Mouse (Mus musculus): ENCODE results near the gene Gabpb1. TPM values are rescaled to one million over a fixed set of nuclear protein-coding genes. Genes with fewer than 3 reads are reported as not detected.
A peak's percentile ranks its signal among the peaks of the same experiment; 100 is the strongest.

Gene Gabpb1
- 77.2 and 78.6 TPM in 2 replicates for polyA plus RNA-seq (2016; fragmentation: Nextera tagmentation; extraction: Ambion mirVana)

GRCm38 (mm10) chr2:126676122-126676515 is at the start of gene Gabpb1:
Gabpb1 (minus strand) TSS chr2:126676337.
- Histone ChIP-seq H3K27me3 (ENCODE audit: low read depth, poor library complexity, severe bottlenecking) (no peaks in the 10 kb centered on the region), H3K27ac (replicated peaks) (peak within 1 kb of the TSS; percentile 100), H3K4me1 (peaks cover 31% of the 10 kb centered on the region), H3K36me3 (peaks cover 44% of the 10 kb centered on the region), H3K9me3 (replicated peaks) (peaks cover 13% of the 10 kb centered on the region), H3K4me3 (peak within 1 kb of the TSS; percentile 94)
- 28% methylated on average over 12 of the region's 12 CpGs for WGBS
- DNase-seq (ENCODE audit: low spot score): no peak

- Histone ChIP-seq H3K9me3 (replicated peaks) (no peaks in the 10 kb centered on the region), H3K27ac (replicated peaks) (no peak overlapping the region), H3K27me3 (ENCODE audit: low read depth, poor library complexity, severe bottlenecking) (no peaks in the 10 kb centered on the region), H3K4me1 (peaks cover 8% of the 10 kb centered on the region), H3K4me3 (no peak overlapping the region), H3K36me3 (peaks cover 17% of the 10 kb centered on the region)
- DNase-seq (ENCODE audit: low spot score): no peak
Measured at GRCm38 (mm10) chr2:126712950-126713349, 36.8 kb upstream of the Gabpb1 start.

- Histone ChIP-seq H3K9me3 (replicated peaks) (no peaks in the 10 kb centered on the region), H3K4me3 (no peak overlapping the region), H3K36me3 (peaks cover 14% of the 10 kb centered on the region), H3K4me1 (peaks cover 10% of the 10 kb centered on the region), H3K27me3 (ENCODE audit: low read depth, poor library complexity, severe bottlenecking) (no peaks in the 10 kb centered on the region), H3K27ac (replicated peaks) (no peak overlapping the region)
- WGBS: 97% methylated on average over 5 of the region's 5 CpGs
- DNase-seq (ENCODE audit: low spot score): no peak
Measured at GRCm38 (mm10) chr2:126712526-126712925, 36.4 kb upstream of the Gabpb1 start.

GRCm38 (mm10) chr2:126708361-126708760 is 32.2 kb upstream of the Gabpb1 start:
- H3K4me3 ChIP-seq: peak overlapping the region; percentile 85
- H3K36me3 ChIP-seq: no peaks in the 10 kb centered on the region
- H3K27me3 ChIP-seq (ENCODE audit: low read depth, poor library complexity, severe bottlenecking): peaks cover 4% of the 10 kb centered on the region; the same call in 1 of the 2 replicates
- DNase-seq (ENCODE audit: low spot score): no peak
- peaks cover 14% of the 10 kb centered on the region for H3K4me1 ChIP-seq
- WGBS: 85% methylated on average over 4 of the region's 4 CpGs
- no peak overlapping the region for H3K27ac ChIP-seq (replicated peaks)
- no peaks in the 10 kb centered on the region for H3K9me3 ChIP-seq (replicated peaks)

GRCm38 (mm10) chr2:126707438-126707779 is 31.3 kb upstream of the Gabpb1 start:
- H3K9me3 ChIP-seq (replicated peaks): no peaks in the 10 kb centered on the region
- H3K4me3 ChIP-seq: peak overlapping the region; percentile 85
- DNase-seq (ENCODE audit: low spot score): no peak
- WGBS: 0% methylated on average over 23 of the region's 23 CpGs
- H3K4me1 ChIP-seq: peaks cover 14% of the 10 kb centered on the region
- H3K27ac ChIP-seq (replicated peaks): peak overlapping the region; percentile 89
- peaks cover 4% of the 10 kb centered on the region; the same call in 1 of the 2 replicates for H3K27me3 ChIP-seq (ENCODE audit: low read depth, poor library complexity, severe bottlenecking)
- H3K36me3 ChIP-seq: no peaks in the 10 kb centered on the region

GRCm38 (mm10) chr2:126706759-126707437 is 30.8 kb upstream of the Gabpb1 start, which contains the start of gene Usp8:
Usp8 (plus strand) TSS chr2:126707328.
- Histone ChIP-seq H3K4me1 (peaks cover 14% of the 10 kb centered on the region), H3K9me3 (replicated peaks) (no peaks in the 10 kb centered on the region), H3K27me3 (ENCODE audit: low read depth, poor library complexity, severe bottlenecking) (peaks cover 4% of the 10 kb centered on the region; the same call in 1 of the 2 replicates), H3K27ac (replicated peaks) (peak within 1 kb of the TSS; percentile 89), H3K4me3 (peak within 1 kb of the TSS; percentile 85), H3K36me3 (no peaks in the 10 kb centered on the region)
- WGBS: 3% methylated on average over 47 of the region's 47 CpGs
- DNase-seq (ENCODE audit: low spot score): peak; percentile 97

- no peaks in the 10 kb centered on the region for H3K27me3 ChIP-seq (ENCODE audit: low read depth, poor library complexity, severe bottlenecking)
- DNase-seq (ENCODE audit: low spot score): no peak
- no peaks in the 10 kb centered on the region for H3K9me3 ChIP-seq (replicated peaks)
- no peaks in the 10 kb centered on the region for H3K4me1 ChIP-seq
- H3K27ac ChIP-seq (replicated peaks): no peak overlapping the region
- 87% methylated on average over 6 of the region's 6 CpGs for WGBS
- no peaks in the 10 kb centered on the region for H3K36me3 ChIP-seq
- H3K4me3 ChIP-seq: no peak overlapping the region
Measured at GRCm38 (mm10) chr2:126695285-126695684, 19.1 kb upstream of the Gabpb1 start.

GRCm38 (mm10) chr2:126691290-126691689 is 15.2 kb upstream of the Gabpb1 start:
- Histone ChIP-seq H3K4me1 (no peaks in the 10 kb centered on the region), H3K27ac (replicated peaks) (no peak overlapping the region), H3K27me3 (ENCODE audit: low read depth, poor library complexity, severe bottlenecking) (no peaks in the 10 kb centered on the region), H3K9me3 (replicated peaks) (no peaks in the 10 kb centered on the region), H3K4me3 (no peak overlapping the region), H3K36me3 (peaks cover 11% of the 10 kb centered on the region; the same call in 1 of the 2 replicates)
- WGBS: 81% methylated on average over 3 of the region's 3 CpGs
- no peak for DNase-seq (ENCODE audit: low spot score)

GRCm38 (mm10) chr2:126682937-126683336 is 6.8 kb upstream of the Gabpb1 start:
- H3K27ac ChIP-seq (replicated peaks): no peak overlapping the region
- H3K4me1 ChIP-seq: no peaks in the 10 kb centered on the region
- H3K9me3 ChIP-seq (replicated peaks): peaks cover 13% of the 10 kb centered on the region
- WGBS: 88% methylated on average over 1 of the region's 1 CpGs
- peaks cover 69% of the 10 kb centered on the region for H3K36me3 ChIP-seq
- no peak for DNase-seq (ENCODE audit: low spot score)
- no peaks in the 10 kb centered on the region for H3K27me3 ChIP-seq (ENCODE audit: low read depth, poor library complexity, severe bottlenecking)
- H3K4me3 ChIP-seq: no peak overlapping the region

- H3K36me3 ChIP-seq: peaks cover 72% of the 10 kb centered on the region
Measured at GRCm38 (mm10) chr2:126682333-126682732, 6.2 kb upstream of the Gabpb1 start.

GRCm38 (mm10) chr2:126677366-126677765 is 1.2 kb upstream of the Gabpb1 start:
- peaks cover 13% of the 10 kb centered on the region for H3K9me3 ChIP-seq (replicated peaks)
- H3K4me3 ChIP-seq: 0 out of 2 replicates have a peak overlapping the region, but pooled peaks have one; percentile 94
- WGBS: 93% methylated on average over 1 of the region's 1 CpGs

More at GRCm38 (mm10) chr2:126682333-126682732, 6.2 kb upstream of the Gabpb1 start:
- H3K27ac ChIP-seq (replicated peaks): no peak overlapping the region
- no peak for DNase-seq (ENCODE audit: low spot score)
- H3K4me1 ChIP-seq: no peaks in the 10 kb centered on the region
- H3K27me3 ChIP-seq (ENCODE audit: low read depth, poor library complexity, severe bottlenecking): no peaks in the 10 kb centered on the region
- peaks cover 13% of the 10 kb centered on the region for H3K9me3 ChIP-seq (replicated peaks)
- WGBS: 91% methylated on average over 2 of the region's 2 CpGs
- no peak overlapping the region for H3K4me3 ChIP-seq

GRCm38 (mm10) chr2:126675169-126676121 is 692 bp downstream of the Gabpb1 start:
- WGBS: under 1% methylated on average over 99 of the region's 99 CpGs
- H3K27ac ChIP-seq (replicated peaks): peak overlapping the region; percentile 100

More at GRCm38 (mm10) chr2:126677366-126677765, 1.2 kb upstream of the Gabpb1 start:
- Histone ChIP-seq H3K27me3 (ENCODE audit: low read depth, poor library complexity, severe bottlenecking) (no peaks in the 10 kb centered on the region), H3K27ac (replicated peaks) (no peak overlapping the region), H3K36me3 (peaks cover 53% of the 10 kb centered on the region), H3K4me1 (peaks cover 26% of the 10 kb centered on the region)
- no peak for DNase-seq (ENCODE audit: low spot score)

More at GRCm38 (mm10) chr2:126675169-126676121, 692 bp downstream of the Gabpb1 start:
- peaks cover 37% of the 10 kb centered on the region for H3K36me3 ChIP-seq
- H3K4me1 ChIP-seq: peaks cover 31% of the 10 kb centered on the region
- peaks cover 7% of the 10 kb centered on the region for H3K9me3 ChIP-seq (replicated peaks)
- H3K4me3 ChIP-seq: peak overlapping the region; percentile 94
- no peaks in the 10 kb centered on the region for H3K27me3 ChIP-seq (ENCODE audit: low read depth, poor library complexity, severe bottlenecking)
- DNase-seq (ENCODE audit: low spot score): peak; percentile 91

All from midbrain, embryonic 10.5 days (tissue).